Mouse (Mus musculus) embryo, embryonic 9.5 days (tissue): ENCODE results near the gene Ccdc96.

ENCODE experiments used
- DNase-seq: peaks from one replicate; pipeline ENCODE4 v3.0.0-alpha.2; 2017; ENCODE audit errors: extremely low spot score

Ccdc96 gene

GRCm38 (mm10) chr5:36472876-36473655 lies 11.3 kb upstream of the Ccdc96 start:
- no peak for DNase-seq

DNA sequence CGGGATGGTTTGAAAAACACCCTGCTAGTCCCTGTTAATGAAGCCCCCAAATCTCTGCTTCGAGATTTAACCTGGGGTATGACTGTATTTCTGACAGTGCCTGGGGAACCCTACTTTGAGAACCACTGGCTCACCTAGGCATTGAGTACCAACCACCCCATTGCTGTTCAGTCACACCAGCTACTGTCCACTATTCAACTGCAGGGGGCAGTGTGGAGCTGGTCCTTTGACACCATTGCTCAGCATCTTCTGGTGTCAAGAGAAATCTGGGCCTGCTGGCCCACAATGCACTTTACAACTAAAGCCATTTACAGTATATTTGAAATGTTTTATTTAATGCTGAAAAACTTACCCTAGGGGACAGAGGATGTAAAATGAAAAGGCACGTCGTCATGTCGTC lies 10.1 kb upstream of the Ccdc96 start:
- peak; percentile 64 for DNase-seq

DNA sequence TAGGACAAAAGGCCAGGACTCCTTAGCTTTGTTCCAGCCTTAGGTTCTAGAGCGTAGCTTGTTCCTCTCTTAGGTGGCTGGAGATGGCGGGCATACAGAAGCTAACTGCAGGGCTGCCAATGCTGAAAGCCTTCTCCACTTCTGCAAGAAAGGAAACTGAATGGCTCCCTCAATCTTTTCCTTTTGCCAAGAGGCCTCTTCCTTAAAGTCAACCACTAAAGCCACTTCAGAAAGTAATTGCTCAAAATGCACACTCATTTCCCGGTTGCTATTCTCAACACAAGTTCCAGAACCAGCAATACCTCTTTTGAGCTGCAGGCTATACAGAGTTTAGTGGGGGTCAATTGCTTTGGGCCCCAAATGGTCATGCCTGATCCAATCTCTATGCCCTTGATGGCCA lies 6.9 kb upstream of the Ccdc96 start:
- DNase-seq = no peak

GRCm38 (mm10) chr5:36478540-36479420 lies 5.6 kb upstream of the Ccdc96 start:
- no peak for DNase-seq

DNA sequence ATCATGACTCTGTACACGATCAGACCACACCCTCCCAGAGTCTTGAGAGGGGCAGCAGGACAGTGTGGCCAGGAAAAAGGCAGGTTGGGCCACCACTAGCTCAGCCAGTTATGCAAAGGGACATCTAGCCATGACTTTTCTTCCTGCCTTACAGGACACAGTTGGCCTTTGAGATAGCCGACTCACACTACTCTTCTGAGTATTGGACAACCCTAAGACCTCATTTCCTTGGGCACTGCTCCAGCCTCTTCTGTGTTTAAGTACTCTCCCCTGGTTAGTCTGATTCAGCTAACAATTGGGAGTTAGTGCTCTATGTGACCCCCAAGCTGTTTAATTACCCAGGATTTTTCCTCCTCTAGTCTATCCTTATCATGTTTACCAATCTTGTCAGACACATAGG lies 4.7 kb upstream of the Ccdc96 start:
- no peak for DNase-seq

GRCm38 (mm10) chr5:36480398-36480797 lies 4.0 kb upstream of the Ccdc96 start:
- no peak for DNase-seq

DNA sequence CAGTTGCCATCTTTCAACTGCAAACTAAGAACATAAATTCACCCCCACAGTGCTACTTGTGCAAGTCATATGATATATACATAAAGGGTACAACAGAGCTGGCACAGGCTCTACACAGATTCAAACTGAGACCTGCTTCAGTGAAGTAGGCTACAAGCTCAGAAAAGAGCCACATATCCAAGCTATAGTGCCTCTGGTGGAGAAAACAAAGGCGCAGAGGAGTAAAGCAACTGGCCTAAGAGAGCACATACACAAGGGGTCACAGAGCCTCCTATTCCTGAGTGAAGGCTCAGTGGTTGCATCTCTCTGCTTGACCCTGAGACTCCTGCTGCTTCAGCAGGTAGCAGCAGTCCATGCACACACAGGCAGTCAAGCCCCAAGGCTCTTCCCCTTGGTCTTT lies 3.3 kb upstream of the Ccdc96 start:
- DNase-seq = no peak

DNA sequence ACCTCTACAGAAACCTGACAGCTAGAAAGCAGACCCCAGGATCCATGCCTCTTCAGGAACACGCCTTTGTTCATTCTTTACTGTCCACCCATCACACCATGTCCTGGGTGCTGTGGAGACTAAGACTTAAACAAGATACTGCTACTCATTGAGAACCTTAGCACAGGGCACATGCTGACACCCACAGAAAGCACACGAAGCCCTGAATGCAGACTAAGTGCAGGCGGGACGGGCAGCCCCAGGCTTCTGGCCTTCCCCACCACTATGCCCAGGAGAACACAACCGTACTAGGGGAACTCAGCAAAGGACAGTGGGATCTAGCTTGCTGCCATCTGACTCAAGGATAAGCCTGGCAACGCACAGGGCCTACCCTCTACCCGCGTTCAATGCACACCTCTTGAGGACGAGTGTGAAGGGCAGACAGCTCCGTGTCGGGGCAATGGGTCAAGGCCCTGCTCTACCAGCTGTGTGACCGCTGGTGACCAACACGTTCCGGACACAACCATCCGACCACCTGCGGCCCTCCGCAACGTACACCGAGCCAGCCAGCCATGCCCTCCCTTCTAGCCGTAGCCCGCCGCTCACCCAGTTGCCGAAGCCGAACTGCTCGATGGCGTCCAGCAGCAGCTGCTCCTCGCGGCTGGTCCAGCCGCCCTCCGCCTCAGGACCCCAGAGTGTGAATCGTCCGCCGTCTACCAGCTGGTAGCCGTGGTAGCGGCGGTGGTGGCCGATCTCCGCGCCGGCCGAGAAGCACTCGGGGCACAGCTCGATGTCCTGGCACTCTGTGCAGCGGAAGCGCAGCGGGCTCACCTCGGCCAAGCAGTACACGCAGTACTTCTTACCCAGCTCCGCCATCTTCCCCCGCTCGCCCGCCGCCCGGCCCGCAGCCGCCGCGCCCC lies 936 bp upstream of the Ccdc96 start:
- peak; percentile 52 for DNase-seq

DNA sequence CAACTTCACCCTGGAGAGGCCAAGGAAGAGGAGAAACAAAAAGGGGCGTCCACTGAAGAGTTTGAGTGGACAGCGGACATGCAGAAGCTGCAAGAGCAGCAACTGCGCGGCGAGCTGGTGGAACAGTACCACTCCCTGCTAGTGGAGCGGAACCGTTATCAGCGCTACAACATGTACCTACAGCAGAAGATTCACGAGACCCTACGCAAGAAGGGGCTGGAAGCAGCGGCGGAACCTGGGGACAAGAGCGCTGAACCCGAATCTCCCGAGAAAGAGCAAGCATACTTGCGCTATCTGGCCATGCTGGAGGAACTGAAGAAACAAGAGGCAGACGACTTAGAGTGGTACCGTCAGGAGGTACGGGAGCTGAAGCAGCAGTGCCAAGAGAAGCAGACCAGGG lies 918 bp downstream of the Ccdc96 start:
- DNase-seq = peak; percentile 17

DNA sequence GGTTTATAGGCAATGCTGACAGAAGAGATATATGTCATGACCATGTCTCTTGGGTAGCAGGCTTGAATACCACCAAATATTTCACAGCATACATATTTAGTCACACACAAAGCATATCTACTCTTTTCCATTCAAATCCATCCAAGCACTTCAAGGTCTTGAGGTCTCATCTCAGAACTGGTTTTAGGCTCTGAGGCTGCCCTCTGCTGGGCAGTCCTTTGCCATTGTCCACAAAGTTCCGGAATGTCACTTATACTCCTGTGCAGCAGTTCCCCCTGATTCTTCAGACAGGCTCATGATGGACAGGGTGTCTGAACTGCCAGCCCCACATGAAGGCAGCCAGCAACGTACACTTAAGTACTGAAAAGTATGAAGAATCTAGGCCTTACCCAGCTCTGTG lies 4.8 kb downstream of the Ccdc96 start:
- DNase-seq = no peak

- no peak for DNase-seq
Measured at GRCm38 (mm10) chr5:36493919-36494318, 9.5 kb downstream of the Ccdc96 start.

DNA sequence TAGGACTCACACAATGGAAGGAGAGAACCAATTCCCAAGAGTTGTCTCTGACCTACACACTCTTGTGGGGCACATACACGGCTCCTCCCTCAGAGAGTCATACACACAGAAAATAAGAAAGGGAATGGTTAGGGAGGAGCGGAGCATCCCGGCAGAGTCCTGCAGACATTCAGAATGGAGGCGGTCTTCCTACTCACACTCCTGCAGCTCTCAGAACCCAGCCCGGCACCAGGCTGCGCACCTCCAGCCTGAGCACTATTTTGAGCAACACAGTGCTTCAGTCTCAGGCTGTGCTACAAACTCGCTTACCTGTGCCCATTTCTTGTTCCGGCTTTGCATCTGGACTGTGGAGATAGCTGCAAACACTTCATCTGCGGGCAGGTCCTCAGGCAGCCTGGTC lies 10.3 kb downstream of the Ccdc96 start:
- no peak for DNase-seq

GRCm38 (mm10) chr5:36505235-36505634 lies 20.8 kb downstream of the Ccdc96 start:
- no peak for DNase-seq

GRCm38 (mm10) chr5:36505643-36506042 lies 21.3 kb downstream of the Ccdc96 start:
- DNase-seq = no peak

DNA sequence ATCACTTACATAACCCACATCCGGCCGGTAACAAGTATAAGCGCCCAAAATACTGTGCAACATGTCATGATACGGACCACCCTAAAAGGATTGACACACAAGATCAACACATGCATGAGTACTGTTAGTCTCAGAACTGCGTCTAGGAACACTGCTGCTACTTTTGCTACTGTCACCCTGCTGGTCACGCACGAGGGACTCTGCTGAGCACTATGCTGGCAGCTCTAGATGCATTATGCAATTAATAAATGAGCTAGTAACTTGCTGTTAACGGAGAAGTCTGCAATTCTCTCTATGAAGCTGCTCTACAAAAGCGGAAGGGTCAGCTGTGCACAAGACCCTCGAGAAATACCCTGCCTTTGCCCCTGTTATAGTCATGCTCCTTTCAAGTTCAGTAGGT lies 24.0 kb downstream of the Ccdc96 start:
- no peak for DNase-seq

GRCm38 (mm10) chr5:36510956-36511355 lies 26.6 kb downstream of the Ccdc96 start:
- DNase-seq = no peak

GRCm38 (mm10) chr5:36515126-36515525 lies 30.7 kb downstream of the Ccdc96 start:
- DNase-seq = no peak

GRCm38 (mm10) chr5:36515558-36515957 lies 31.2 kb downstream of the Ccdc96 start:
- no peak for DNase-seq

- no peak for DNase-seq
Measured at GRCm38 (mm10) chr5:36517596-36517995, 33.2 kb downstream of the Ccdc96 start.

- no peak for DNase-seq
Measured at GRCm38 (mm10) chr5:36519751-36520150, 35.4 kb downstream of the Ccdc96 start.

- no peak for DNase-seq
Measured at GRCm38 (mm10) chr5:36522782-36523181, 38.4 kb downstream of the Ccdc96 start.

DNA sequence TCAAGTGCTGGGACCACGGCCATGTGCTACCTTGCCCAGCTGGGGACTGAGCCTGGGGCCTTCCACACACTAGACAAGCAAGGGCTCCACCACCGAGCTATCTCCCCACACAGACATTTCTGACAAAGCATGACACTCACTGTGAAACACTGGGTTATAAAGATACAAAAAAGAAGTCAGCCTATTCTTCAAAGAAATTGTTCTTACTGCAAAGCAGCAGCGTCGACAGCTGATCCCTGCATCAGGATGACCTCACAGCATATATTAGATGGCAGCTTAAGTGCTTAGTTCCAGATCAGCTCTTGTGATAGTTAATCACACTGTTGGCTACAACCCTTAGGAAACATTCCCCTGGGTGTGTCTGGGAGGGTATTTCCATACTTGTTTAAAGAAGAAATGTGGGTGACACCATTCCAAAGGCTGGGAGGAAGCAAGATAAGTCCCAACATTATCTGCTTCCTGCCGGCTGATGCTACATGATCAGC lies 38.9 kb downstream of the Ccdc96 start:
- no peak for DNase-seq
